10 mouse cellular contexts compared by ENCODE assay signal in the genomic region with DNA sequence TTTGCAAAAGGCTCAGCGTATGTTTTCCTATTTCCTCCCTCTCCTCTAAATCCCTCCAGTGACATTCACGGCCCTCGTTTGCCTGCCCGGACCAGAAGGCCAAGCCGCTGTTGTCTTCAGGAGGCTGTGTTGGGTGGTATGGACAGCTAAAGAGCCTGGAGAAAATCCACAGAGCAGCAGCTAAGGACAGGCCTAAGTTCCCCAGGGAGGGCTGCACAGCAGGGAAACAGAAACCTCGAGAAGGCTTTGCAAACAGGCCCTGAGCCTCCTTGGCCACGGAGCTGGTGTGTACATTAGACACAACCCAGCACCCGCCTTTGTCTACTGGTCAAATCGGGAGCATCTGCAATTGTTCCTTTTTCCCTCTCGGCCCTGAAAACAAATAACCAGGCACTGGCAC. TPM values are rescaled to one million over a fixed set of nuclear protein-coding genes. Genes with fewer than 3 reads are reported as not detected.
DNase-seq lines count a peak whose midpoint lies in the region; ATAC-seq and TF ChIP-seq lines count a peak whose summit lies in the region.
"Had no signal": no experiment of that assay in that cellular context is flagged by ENCODE, and none has a peak within 500 bp of the region (broad histone marks: within the 10 kb centered on the region; RNA-seq: fewer than 3 reads in every experiment).

No protein-coding gene starts in this region.

- ATAC-seq in lung, postnatal 0 days: no peak
- ATAC-seq in forebrain, embryonic 14.5 days: no peak
- no peak for ATAC-seq in limb, embryonic 13.5 days (ENCODE audit: low FRiP score, low read depth)
- no peak for ATAC-seq in stomach, embryonic 16.5 days (ENCODE audit: insufficient read depth, low FRiP score)

- H3K4me1 ChIP-seq in lung, postnatal 0 days (ENCODE audit: insufficient read depth, low read depth, low read length): peaks cover 13% of the 10 kb centered on the region
- H3K4me1 ChIP-seq in forebrain, embryonic 14.5 days (ENCODE audit: control insufficient read depth, insufficient read depth, low read length): peaks cover 6% of the 10 kb centered on the region
- H3K4me1 ChIP-seq in limb, embryonic 13.5 days: peaks cover 49% of the 10 kb centered on the region
- peaks cover 34% of the 10 kb centered on the region for H3K4me1 ChIP-seq in stomach, embryonic 16.5 days (ENCODE audit: control insufficient read depth, insufficient read depth, low read length)
- H3K4me1 ChIP-seq in cerebellum, adult 2 months (ENCODE audit: control insufficient read depth, insufficient read depth, low read length): no peaks in the 10 kb centered on the region

- peak overlapping the region; percentile 83 for H3K4me2 ChIP-seq in lung, postnatal 0 days (replicated peaks; ENCODE audit: low read depth, low read length)
- no peak overlapping the region for H3K4me2 ChIP-seq in forebrain, embryonic 14.5 days (ENCODE audit: low read length)
- peak overlapping the region; percentile 74 for H3K4me2 ChIP-seq in limb, embryonic 13.5 days (replicated peaks)
- H3K4me2 ChIP-seq in stomach, embryonic 16.5 days (ENCODE audit: low read depth, low read length): peak overlapping the region; percentile 80

- peak overlapping the region; percentile 48 for H3K4me3 ChIP-seq in lung, postnatal 0 days (ENCODE audit: low read depth, low read length)
- peak overlapping the region; percentile 30; the same call in 1 of the 2 replicates for H3K4me3 ChIP-seq in forebrain, embryonic 14.5 days (ENCODE audit: low read depth, low read length)
- H3K4me3 ChIP-seq in limb, embryonic 13.5 days: peak overlapping the region; percentile 52
- H3K4me3 ChIP-seq in stomach, embryonic 16.5 days (replicated peaks; ENCODE audit: low read length): peak overlapping the region; percentile 49
- H3K4me3 ChIP-seq in cerebellum, adult 2 months (replicated peaks; ENCODE audit: insufficient read depth, low read depth, low read length): no peak overlapping the region

- WGBS in lung, postnatal 0 days: 36% methylated on average over 10 of the region's 10 CpGs
- 5% methylated on average over 10 of the region's 10 CpGs for WGBS in forebrain, embryonic 14.5 days
- WGBS in limb, embryonic 13.5 days: 14% methylated on average over 10 of the region's 10 CpGs
- 38% methylated on average over 10 of the region's 10 CpGs for WGBS in stomach, embryonic 16.5 days
- 40% methylated on average over 10 of the region's 10 CpGs for WGBS in cerebellum, adult 2 months

- TF ChIP-seq POLR2A in cerebellum, adult 2 months (IDR thresholded peaks at IDR 0.05; ENCODE audit: borderline replicate concordance, insufficient read depth, low read length): no peak

- no peak for TF ChIP-seq EP300 in lung, postnatal 0 days (IDR thresholded peaks at IDR 0.05)

- peaks cover 89% of the 10 kb centered on the region for H3K27me3 ChIP-seq in lung, postnatal 0 days (replicated peaks; ENCODE audit: insufficient read depth, low read length)
- H3K27me3 ChIP-seq in forebrain, embryonic 14.5 days (replicated peaks; ENCODE audit: control insufficient read depth, insufficient read depth, low read length): peaks cover 99% of the 10 kb centered on the region
- H3K27me3 ChIP-seq in limb, embryonic 13.5 days: peaks cover 98% of the 10 kb centered on the region
- peaks cover 97% of the 10 kb centered on the region for H3K27me3 ChIP-seq in stomach, embryonic 16.5 days (ENCODE audit: control insufficient read depth, insufficient read depth, low read length)
- peaks cover 10% of the 10 kb centered on the region; the same call in 1 of the 2 replicates for H3K27me3 ChIP-seq in cerebellum, adult 2 months (ENCODE audit: control insufficient read depth, insufficient read depth, low read length)

- TF ChIP-seq CTCF in lung, postnatal 0 days (IDR thresholded peaks at IDR 0.05): no peak
- TF ChIP-seq CTCF in cerebellum, adult 2 months (IDR thresholded peaks at IDR 0.05; ENCODE audit: borderline replicate concordance, insufficient read depth, low read depth, low read length): no peak

- DNase-seq in lung, postnatal 0 days (ENCODE audit: low spot score): no peak
- DNase-seq in lung, postnatal 25 days (ENCODE audit: low spot score): no peak
- DNase-seq in forebrain, embryonic 14.5 days (ENCODE audit: low spot score): no peak
- no peak for DNase-seq in testis, postnatal 14 days (ENCODE audit: low spot score)
- no peak for DNase-seq in cerebellum, adult 2 months
- DNase-seq: cerebellum, postnatal 36 days; heart, postnatal 14 days; thymus, adult 18-20 months had no signal

- no peaks in the 10 kb centered on the region for H3K36me3 ChIP-seq in lung, postnatal 0 days (ENCODE audit: insufficient read depth, low read length)
- no peaks in the 10 kb centered on the region for H3K36me3 ChIP-seq in forebrain, embryonic 14.5 days (ENCODE audit: control insufficient read depth, insufficient read depth, low read length)
- H3K36me3 ChIP-seq in limb, embryonic 13.5 days: no peaks in the 10 kb centered on the region
- H3K36me3 ChIP-seq in stomach, embryonic 16.5 days (ENCODE audit: control insufficient read depth, insufficient read depth, low read length): no peaks in the 10 kb centered on the region

- H3K27ac ChIP-seq in lung, postnatal 0 days (ENCODE audit: low read length): 0 out of 2 replicates have a peak overlapping the region, but pooled peaks have one; percentile 32
- H3K27ac ChIP-seq in forebrain, embryonic 14.5 days (ENCODE audit: low read depth, low read length): no peak overlapping the region
- H3K27ac ChIP-seq in limb, embryonic 13.5 days: no peak overlapping the region
- H3K27ac ChIP-seq in stomach, embryonic 16.5 days (ENCODE audit: low read length): no peak overlapping the region
- H3K27ac ChIP-seq in cerebellum, adult 2 months (ENCODE audit: insufficient read depth, low read length): no peak overlapping the region

- no peak overlapping the region; the same call in 1 of the 2 replicates for H3K9ac ChIP-seq in lung, postnatal 0 days (replicated peaks; ENCODE audit: low read depth)
- peak overlapping the region; percentile 8; the same call in 1 of the 2 replicates for H3K9ac ChIP-seq in forebrain, embryonic 14.5 days (ENCODE audit: low read length)
- peak overlapping the region; percentile 66; the same call in 1 of the 2 replicates for H3K9ac ChIP-seq in limb, embryonic 13.5 days
- no peak overlapping the region for H3K9ac ChIP-seq in stomach, embryonic 16.5 days (ENCODE audit: low read length)

- H3K9me3 ChIP-seq in lung, postnatal 0 days (ENCODE audit: low read length): no peaks in the 10 kb centered on the region
- H3K9me3 ChIP-seq in forebrain, embryonic 14.5 days (replicated peaks; ENCODE audit: control insufficient read depth, low read length): no peaks in the 10 kb centered on the region
- no peaks in the 10 kb centered on the region for H3K9me3 ChIP-seq in limb, embryonic 13.5 days
- no peaks in the 10 kb centered on the region for H3K9me3 ChIP-seq in stomach, embryonic 16.5 days (replicated peaks; ENCODE audit: control insufficient read depth, low read length)

RNA-seq across cellular contexts. Expression of gene Tbx1, which starts 4.8 kb away (rescaled TPM):
- polyA plus RNA-seq in lung, postnatal 0 days (2015; fragmentation: Nextera tagmentation; extraction: Ambion mirVana): 7.6 and 7.8 TPM in 2 replicates
- polyA plus RNA-seq in forebrain, embryonic 14.5 days (2014; fragmentation: Nextera tagmentation; extraction: Ambion mirVana): 0.48 and 0.64 TPM in 2 replicates
- polyA plus RNA-seq in limb, embryonic 13.5 days (2015; fragmentation: Nextera tagmentation; extraction: Ambion mirVana): 5.5 and 6.0 TPM in 2 replicates
- polyA plus RNA-seq in stomach, embryonic 16.5 days (2015; fragmentation: Nextera tagmentation; extraction: Ambion mirVana): 0.20 and 0.84 TPM in 2 replicates
- 2.4 and 3.0 TPM in 2 replicates for polyA plus RNA-seq in cerebellum, adult 2 months (2012; rRNA removed)

RNA-seq across cellular contexts. Expression of gene Gp1bb, which starts 36.5 kb away (rescaled TPM):
- 7.9 and 8.8 TPM in 2 replicates for polyA plus RNA-seq in lung, postnatal 0 days (2015; fragmentation: Nextera tagmentation; extraction: Ambion mirVana)
- polyA plus RNA-seq in forebrain, embryonic 14.5 days (2014; fragmentation: Nextera tagmentation; extraction: Ambion mirVana): 9.6 and 10.3 TPM in 2 replicates
- 2.6 and 3.6 TPM in 2 replicates for polyA plus RNA-seq in limb, embryonic 13.5 days (2015; fragmentation: Nextera tagmentation; extraction: Ambion mirVana)
- polyA plus RNA-seq in stomach, embryonic 16.5 days (2015; fragmentation: Nextera tagmentation; extraction: Ambion mirVana): 0.68 and 0.74 TPM in 2 replicates
- polyA plus RNA-seq in cerebellum, adult 2 months (2012; rRNA removed): 2.1 and 2.5 TPM in 2 replicates

RNA-seq across cellular contexts. Expression of gene Gm49601, which starts 40.6 kb away (rescaled TPM):
- polyA plus RNA-seq in lung, postnatal 0 days (2015; fragmentation: Nextera tagmentation; extraction: Ambion mirVana): 2.2 and 3.1 TPM in 2 replicates
- polyA plus RNA-seq in forebrain, embryonic 14.5 days (2014; fragmentation: Nextera tagmentation; extraction: Ambion mirVana): 5.7 and 8.2 TPM in 2 replicates
- 5.9 and 6.0 TPM in 2 replicates for polyA plus RNA-seq in limb, embryonic 13.5 days (2015; fragmentation: Nextera tagmentation; extraction: Ambion mirVana)
- 3.1 and 4.2 TPM in 2 replicates for polyA plus RNA-seq in stomach, embryonic 16.5 days (2015; fragmentation: Nextera tagmentation; extraction: Ambion mirVana)
- 69.4 and 69.6 TPM in 2 replicates for polyA plus RNA-seq in cerebellum, adult 2 months (2012; rRNA removed)

RNA-seq across cellular contexts. Expression of gene Sept5, which starts 44.1 kb away (rescaled TPM):
- polyA plus RNA-seq in lung, postnatal 0 days (2015; fragmentation: Nextera tagmentation; extraction: Ambion mirVana): 8.5 and 9.6 TPM in 2 replicates
- 138 and 177 TPM in 2 replicates for polyA plus RNA-seq in forebrain, embryonic 14.5 days (2014; fragmentation: Nextera tagmentation; extraction: Ambion mirVana)
- polyA plus RNA-seq in limb, embryonic 13.5 days (2015; fragmentation: Nextera tagmentation; extraction: Ambion mirVana): 37.0 and 41.7 TPM in 2 replicates
- polyA plus RNA-seq in stomach, embryonic 16.5 days (2015; fragmentation: Nextera tagmentation; extraction: Ambion mirVana): 26.8 and 37.7 TPM in 2 replicates
- polyA plus RNA-seq in cerebellum, adult 2 months (2012; rRNA removed): 328 and 334 TPM in 2 replicates

Comparison
In these comparisons a context has a peak if more than half of its experiments do, and no peak if none do; other contexts are left out.
1. H3K9ac ChIP-seq: peak in forebrain, embryonic 14.5 days (single experiment) and limb, embryonic 13.5 days (single experiment); none in lung, postnatal 0 days (single experiment) and stomach, embryonic 16.5 days (single experiment).